Comparison of ENCODE assay signal across 11 mouse cellular contexts in genomic region chr1:51758326-51759109, GRCm38 (mm10).
A peak's percentile ranks its signal among the peaks of the same experiment; 100 is the strongest.
DNase-seq lines count a peak whose midpoint lies in the region; TF ChIP-seq lines count a peak whose summit lies in the region.
"Had no signal": no experiment of that assay in that cellular context is flagged by ENCODE, and none has a peak within 500 bp of the region (broad histone marks: within the 10 kb centered on the region; RNA-seq: fewer than 3 reads in every experiment).

No protein-coding gene starts in this region.

- DNase-seq in kidney, adult 2 months, result peak; percentile 14
- no peak for DNase-seq in kidney, adult 11 months
- DNase-seq in MN1 (ENCODE audit: low spot score), result peak; percentile 18
- DNase-seq in brain, adult 2 months (ENCODE audit: low read depth, low spot score), result peak; percentile 83
- DNase-seq in left cerebral cortex, postnatal 36 days (ENCODE audit: low spot score in 2 of 2), result peak; percentile 47 to 52
- DNase-seq in cerebellum, adult 8-10 months, result no peak
- DNase-seq in c-Kit-positive CD71-positive TER-119-positive erythroid progenitor cells, embryonic 14.5 days (ENCODE audit: low spot score), result no peak
- DNase-seq in urinary bladder, adult 18-20 months (ENCODE audit: low spot score in 2 of 2), result no peak

- TF ChIP-seq POLR2A in kidney, adult 2 months (IDR thresholded peaks at IDR 0.05; ENCODE audit: low read depth, low read length), result no peak

- 0 out of 2 replicates have a peak, but pooled peaks cover 2% of the 10 kb centered on the region for H3K4me1 ChIP-seq in kidney, adult 2 months (ENCODE audit: control insufficient read depth, insufficient read depth, low read length)
- H3K4me1 ChIP-seq: embryonic facial prominence, embryonic 12.5 days; neural tube, embryonic 12.5 days had no signal

- TF ChIP-seq CTCF in kidney, adult 2 months (conservative IDR thresholded peaks at IDR 0.05; ENCODE audit: insufficient read depth, insufficient read length, low read depth, low read length), result no peak

- H3K4me3 ChIP-seq in kidney, adult 2 months (ENCODE audit: insufficient read depth, low read depth, low read length), result no peak overlapping the region
- H3K4me3 ChIP-seq: embryonic facial prominence, embryonic 12.5 days; neural tube, embryonic 12.5 days had no signal

- H3K27me3 ChIP-seq in kidney, adult 2 months (replicated peaks; ENCODE audit: control insufficient read depth, insufficient read depth, low read length), result no peaks in the 10 kb centered on the region
- H3K27me3 ChIP-seq: embryonic facial prominence, embryonic 12.5 days; neural tube, embryonic 12.5 days had no signal

- no peak overlapping the region for H3K27ac ChIP-seq in kidney, adult 2 months (ENCODE audit: insufficient read depth, low read depth, low read length)
- H3K27ac ChIP-seq: embryonic facial prominence, embryonic 12.5 days; macrophage; neural tube, embryonic 12.5 days had no signal

- intact Hi-C loops in left cerebral cortex, postnatal 36 days (cut with DNase I), result no loop called here

- H3K36me3 ChIP-seq in kidney, adult 2 months (ENCODE audit: control insufficient read depth, insufficient read depth, low read length), result no peaks in the 10 kb centered on the region

- WGBS in kidney, adult 2 months, result 49% methylated on average over 15 of the region's 15 CpGs

Comparison
In these comparisons a context has a peak if more than half of its experiments do, and no peak if none do; other contexts are left out.
1. DNase-seq: peak in kidney, adult 2 months (single experiment), MN1 (single experiment), brain, adult 2 months (single experiment) and left cerebral cortex, postnatal 36 days (2 of 2); none in kidney, adult 11 months (single experiment), cerebellum, adult 8-10 months (single experiment), c-Kit-positive CD71-positive TER-119-positive erythroid progenitor cells, embryonic 14.5 days (single experiment) and urinary bladder, adult 18-20 months (0 of 2).